Mouse (Mus musculus): Measurements from ENCODE around the gene Bloc1s3. TPM values are rescaled to one million over a fixed set of nuclear protein-coding genes. Genes with fewer than 3 reads are reported as not detected.
A peak's percentile ranks its signal among the peaks of the same experiment; 100 is the strongest.

Gene Bloc1s3
- polyA plus RNA-seq, 2 experiments, result 1.2 to 6.2 TPM

GRCm38 (mm10) chr7:19525105-19525481 is 16.9 kb upstream of the Bloc1s3 start:
- 67% methylated on average over 2 of the region's 2 CpGs for WGBS
- Histone ChIP-seq H3K4me2 (replicated peaks; ENCODE audit: low read depth, low read length, severe bottlenecking) (no peak overlapping the region), H3K27me3 (ENCODE audit: control insufficient read depth, insufficient read depth, low read length) (peaks cover 54% of the 10 kb centered on the region)

GRCm38 (mm10) chr7:19524420-19525104 is 16.4 kb upstream of the Bloc1s3 start:
- no peak overlapping the region for H3K27ac ChIP-seq (replicated peaks; ENCODE audit: low read depth, low read length)
- peak; percentile 23; the same call in 1 of the 2 replicates for ATAC-seq (ENCODE audit: low FRiP score, low read depth)
- peaks cover 6% of the 10 kb centered on the region; the same call in 1 of the 2 replicates for H3K36me3 ChIP-seq (ENCODE audit: control insufficient read depth, insufficient read depth, low read length)

More at GRCm38 (mm10) chr7:19525105-19525481, 16.9 kb upstream of the Bloc1s3 start:
- ATAC-seq (ENCODE audit: low FRiP score, low read depth) (no peak), DNase-seq (ENCODE audit: low spot score) (no peak)
- no peak for TF ChIP-seq POLR2A (IDR thresholded peaks at IDR 0.05; ENCODE audit: borderline replicate concordance, extremely low read depth, insufficient read depth, insufficient read length)
- Histone ChIP-seq H3K27ac (replicated peaks; ENCODE audit: low read depth, low read length) (no peak overlapping the region), H3K9me3 (ENCODE audit: control insufficient read depth, low read length) (no peaks in the 10 kb centered on the region), H3K4me3 (replicated peaks; ENCODE audit: low read length) (no peak overlapping the region), H3K4me1 (ENCODE audit: control insufficient read depth, insufficient read depth, low read length) (peaks cover 16% of the 10 kb centered on the region), H3K9ac (ENCODE audit: low read depth, low read length, severe bottlenecking) (no peak overlapping the region), H3K36me3 (ENCODE audit: control insufficient read depth, insufficient read depth, low read length) (peaks cover 11% of the 10 kb centered on the region)

DNA sequence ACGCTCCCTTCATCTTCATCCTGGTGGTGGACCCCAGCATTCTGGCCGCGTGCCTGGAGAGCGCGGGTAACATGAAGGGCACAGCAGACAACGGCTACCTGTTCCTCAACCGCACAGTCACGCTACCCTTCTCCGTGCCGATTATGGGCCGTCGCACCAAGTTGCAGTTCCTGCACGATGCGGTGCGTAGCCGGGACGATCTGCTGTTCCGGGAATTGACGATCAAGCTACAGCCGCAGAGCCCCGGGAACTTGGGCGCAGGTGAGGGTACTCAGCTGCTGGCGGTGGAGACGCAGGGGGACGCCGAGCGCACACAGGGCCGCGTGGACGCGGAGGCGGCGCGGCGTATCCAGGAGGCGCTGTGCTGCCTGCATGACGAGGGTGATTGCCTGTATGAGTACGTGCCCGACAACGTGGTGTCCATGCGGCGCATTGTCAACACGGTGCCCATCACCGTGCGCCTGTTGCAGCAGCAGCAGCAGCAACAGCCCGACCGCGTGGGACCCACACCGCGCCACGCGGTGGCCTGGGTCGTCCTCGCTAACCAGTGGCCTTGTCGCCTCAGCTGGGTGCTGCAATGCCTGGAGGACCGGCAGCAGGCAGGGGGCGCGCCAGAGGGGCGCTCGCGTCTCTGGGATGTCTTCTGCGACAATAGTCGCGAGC is 15.7 kb upstream of the Bloc1s3 start:
- Histone ChIP-seq H3K4me1 (ENCODE audit: control insufficient read depth, insufficient read depth, low read length) (peaks cover 16% of the 10 kb centered on the region), H3K4me3 (replicated peaks; ENCODE audit: low read length) (peak overlapping the region; percentile 42), H3K4me2 (replicated peaks; ENCODE audit: low read depth, low read length, severe bottlenecking) (peak overlapping the region; percentile 78), H3K27me3 (ENCODE audit: control insufficient read depth, insufficient read depth, low read length) (peaks cover 66% of the 10 kb centered on the region), H3K9ac (ENCODE audit: low read depth, low read length, severe bottlenecking) (peak overlapping the region; percentile 36), H3K36me3 (ENCODE audit: control insufficient read depth, insufficient read depth, low read length) (no peaks in the 10 kb centered on the region), H3K27ac (replicated peaks; ENCODE audit: low read depth, low read length) (no peak overlapping the region), H3K9me3 (ENCODE audit: control insufficient read depth, low read length) (no peaks in the 10 kb centered on the region)
- ATAC-seq (ENCODE audit: low FRiP score, low read depth), result peak; percentile 47
- 2% methylated on average over 63 of the region's 64 CpGs for WGBS
- TF ChIP-seq POLR2A (IDR thresholded peaks at IDR 0.05; ENCODE audit: borderline replicate concordance, extremely low read depth, insufficient read depth, insufficient read length), result no peak
- DNase-seq (ENCODE audit: low spot score), result peak; percentile 14

More at GRCm38 (mm10) chr7:19524420-19525104, 16.4 kb upstream of the Bloc1s3 start:
- Histone ChIP-seq H3K9me3 (ENCODE audit: control insufficient read depth, low read length) (no peaks in the 10 kb centered on the region), H3K4me3 (replicated peaks; ENCODE audit: low read length) (peak overlapping the region; percentile 42), H3K9ac (ENCODE audit: low read depth, low read length, severe bottlenecking) (peak overlapping the region; percentile 36; the same call in 1 of the 2 replicates), H3K27me3 (ENCODE audit: control insufficient read depth, insufficient read depth, low read length) (peaks cover 60% of the 10 kb centered on the region), H3K4me1 (ENCODE audit: control insufficient read depth, insufficient read depth, low read length) (peaks cover 16% of the 10 kb centered on the region), H3K4me2 (replicated peaks; ENCODE audit: low read depth, low read length, severe bottlenecking) (peak overlapping the region; percentile 78)
- TF ChIP-seq POLR2A (IDR thresholded peaks at IDR 0.05; ENCODE audit: borderline replicate concordance, extremely low read depth, insufficient read depth, insufficient read length), result no peak
- WGBS, result 11% methylated on average over 20 of the region's 24 CpGs
- DNase-seq (ENCODE audit: low spot score), result no peak

DNA sequence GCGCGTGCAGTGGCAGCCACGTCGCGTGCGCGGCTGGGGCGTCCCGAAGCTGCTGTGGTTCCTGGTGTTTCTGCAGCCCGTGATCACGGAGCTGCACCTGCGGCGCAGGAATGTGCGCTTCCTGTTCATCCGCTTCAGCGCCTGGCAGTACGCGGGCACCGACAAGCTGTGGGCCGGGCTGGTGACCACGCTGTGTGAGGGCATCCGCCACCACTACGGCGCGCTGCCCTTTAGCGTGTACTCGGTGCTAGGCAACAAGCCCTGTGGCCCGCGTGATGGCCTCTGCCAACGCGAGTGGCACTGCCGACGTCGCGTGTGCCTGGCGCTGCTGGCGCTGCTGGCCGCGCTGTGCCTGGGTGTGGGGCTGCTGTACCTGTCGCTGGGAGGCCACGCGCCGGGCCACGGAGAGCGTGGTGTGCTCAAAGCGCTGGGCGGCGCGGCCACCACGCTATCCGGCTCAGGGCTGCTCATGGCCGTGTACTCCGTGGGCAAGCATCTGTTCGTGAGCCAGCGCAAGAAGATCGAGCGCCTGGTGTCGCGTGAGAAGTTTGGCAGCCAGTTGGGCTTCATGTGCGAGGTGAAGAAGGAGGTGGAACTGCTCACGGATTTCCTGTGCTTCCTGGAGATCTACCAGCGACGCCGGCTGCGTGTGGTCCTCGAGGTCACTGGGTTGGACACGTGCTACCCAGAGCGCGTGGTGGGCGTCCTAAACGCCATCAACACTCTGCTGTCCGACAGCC is 15.0 kb upstream of the Bloc1s3 start:
- peak overlapping the region; percentile 78 for H3K4me2 ChIP-seq (replicated peaks; ENCODE audit: low read depth, low read length, severe bottlenecking)
- H3K4me1 ChIP-seq (ENCODE audit: control insufficient read depth, insufficient read depth, low read length), result peaks cover 16% of the 10 kb centered on the region
- H3K27me3 ChIP-seq (ENCODE audit: control insufficient read depth, insufficient read depth, low read length), result peaks cover 73% of the 10 kb centered on the region
- no peak overlapping the region for H3K27ac ChIP-seq (replicated peaks; ENCODE audit: low read depth, low read length)
- no peaks in the 10 kb centered on the region for H3K36me3 ChIP-seq (ENCODE audit: control insufficient read depth, insufficient read depth, low read length)
- DNase-seq (ENCODE audit: low spot score) (no peak), ATAC-seq (ENCODE audit: low FRiP score, low read depth) (no peak)
- H3K9ac ChIP-seq (ENCODE audit: low read depth, low read length, severe bottlenecking), result peak overlapping the region; percentile 36; the same call in 1 of the 2 replicates
- 12% methylated on average over 62 of the region's 72 CpGs for WGBS
- no peak for TF ChIP-seq POLR2A (IDR thresholded peaks at IDR 0.05; ENCODE audit: borderline replicate concordance, extremely low read depth, insufficient read depth, insufficient read length)
- no peaks in the 10 kb centered on the region for H3K9me3 ChIP-seq (ENCODE audit: control insufficient read depth, low read length)
- H3K4me3 ChIP-seq (replicated peaks; ENCODE audit: low read length), result peak overlapping the region; percentile 42

- no peak for TF ChIP-seq POLR2A (IDR thresholded peaks at IDR 0.05; ENCODE audit: borderline replicate concordance, extremely low read depth, insufficient read depth, insufficient read length)
- 6% methylated on average over 20 of the region's 23 CpGs for WGBS
- peak overlapping the region; percentile 19 for H3K4me3 ChIP-seq (replicated peaks; ENCODE audit: low read length)
Measured at GRCm38 (mm10) chr7:19520032-19520431, 11.9 kb upstream of the Bloc1s3 start.

More at GRCm38 (mm10) chr7:19520032-19520431, 11.9 kb upstream of the Bloc1s3 start:
- Histone ChIP-seq H3K4me2 (replicated peaks; ENCODE audit: low read depth, low read length, severe bottlenecking) (peak overlapping the region; percentile 35), H3K27ac (replicated peaks; ENCODE audit: low read depth, low read length) (no peak overlapping the region), H3K9me3 (ENCODE audit: control insufficient read depth, low read length) (no peaks in the 10 kb centered on the region), H3K27me3 (ENCODE audit: control insufficient read depth, insufficient read depth, low read length) (peaks cover 77% of the 10 kb centered on the region), H3K9ac (ENCODE audit: low read depth, low read length, severe bottlenecking) (peak overlapping the region; percentile 43), H3K4me1 (ENCODE audit: control insufficient read depth, insufficient read depth, low read length) (peaks cover 16% of the 10 kb centered on the region), H3K36me3 (ENCODE audit: control insufficient read depth, insufficient read depth, low read length) (no peaks in the 10 kb centered on the region)
- no peak for DNase-seq (ENCODE audit: low spot score)
- no peak for ATAC-seq (ENCODE audit: low FRiP score, low read depth)
